Mouse (Mus musculus): ENCODE measurements around the gene Osbp2.
A peak's percentile ranks its signal among the peaks of the same experiment; 100 is the strongest.

The Osbp2 gene

GRCm38 (mm10) chr11:3860361-3860760, 3.3 kb downstream of the Osbp2 start:
- DNase-seq, result no peak

- no peak for DNase-seq
Measured at GRCm38 (mm10) chr11:3859778-3860177, 3.9 kb downstream of the Osbp2 start.

- no peak for DNase-seq
Measured at GRCm38 (mm10) chr11:3857902-3858301, 5.8 kb downstream of the Osbp2 start.

- no peak for DNase-seq
Measured at GRCm38 (mm10) chr11:3855846-3856245, 7.9 kb downstream of the Osbp2 start.

- DNase-seq, result no peak
Measured at GRCm38 (mm10) chr11:3854156-3854555, 9.5 kb downstream of the Osbp2 start.

GRCm38 (mm10) chr11:3853481-3854034, 10.1 kb downstream of the Osbp2 start:
- no peak for DNase-seq

- no peak for DNase-seq
Measured at GRCm38 (mm10) chr11:3853031-3853430, 10.7 kb downstream of the Osbp2 start.

GRCm38 (mm10) chr11:3851872-3852271, 11.8 kb downstream of the Osbp2 start:
- no peak for DNase-seq

- DNase-seq, result no peak
Measured at GRCm38 (mm10) chr11:3850746-3851277, 12.9 kb downstream of the Osbp2 start.

- no peak for DNase-seq
Measured at GRCm38 (mm10) chr11:3850315-3850614, 13.4 kb downstream of the Osbp2 start.

GRCm38 (mm10) chr11:3849469-3850314, 14.0 kb downstream of the Osbp2 start:
- no peak for DNase-seq

GRCm38 (mm10) chr11:3846351-3846750, 17.4 kb downstream of the Osbp2 start:
- no peak for DNase-seq

GRCm38 (mm10) chr11:3843943-3844734, 19.6 kb downstream of the Osbp2 start:
- no peak for DNase-seq

- no peak for DNase-seq
Measured at GRCm38 (mm10) chr11:3835271-3835670, 28.4 kb downstream of the Osbp2 start.

GRCm38 (mm10) chr11:3834421-3835098, 29.1 kb downstream of the Osbp2 start:
- peak; percentile 46 for DNase-seq

GRCm38 (mm10) chr11:3833544-3834420, 29.9 kb downstream of the Osbp2 start:
- DNase-seq, result no peak

GRCm38 (mm10) chr11:3832193-3832901, 31.4 kb downstream of the Osbp2 start:
- no peak for DNase-seq

GRCm38 (mm10) chr11:3829736-3830135, 34.0 kb downstream of the Osbp2 start:
- no peak for DNase-seq

GRCm38 (mm10) chr11:3824138-3824537, 39.6 kb downstream of the Osbp2 start:
- DNase-seq, result no peak

GRCm38 (mm10) chr11:3823378-3823777, 40.3 kb downstream of the Osbp2 start:
- DNase-seq, result no peak
